Mouse (Mus musculus) thymus, postnatal 10 days (tissue): ENCODE measurements at regions not wholly inside any gene's neighbourhood (a gene's known extent, or its start where the extent isn't known, plus 50 kb on each side); places are given as distances from the start of the nearest gene placed in this dataset.

ENCODE experiments used
- DNase-seq, 2 experiments: peaks; one replicate each; pipeline ENCODE4 v3.0.0; 2021; ENCODE audit warnings: low spot score in 2 of 2

- DNase-seq: no peak
Observed at GRCm38 (mm10) chr15:61514324-61514723, 591.5 kb upstream of the A1bg start.

GRCm38 (mm10) chr15:61508806-61509205 is 586.0 kb upstream of the A1bg start:
- no peak for DNase-seq

- no peak for DNase-seq
Observed at GRCm38 (mm10) chr15:61506361-61506897, 583.6 kb upstream of the A1bg start.

- DNase-seq: no peak
Observed at GRCm38 (mm10) chr15:61503436-61503835, 580.6 kb upstream of the A1bg start.

- no peak for DNase-seq
Observed at GRCm38 (mm10) chr15:61489731-61490130, 566.9 kb upstream of the A1bg start.

- DNase-seq: no peak
Observed at GRCm38 (mm10) chr15:61481861-61482260, 559.0 kb upstream of the A1bg start.

GRCm38 (mm10) chr15:61473900-61474299 is 551.1 kb upstream of the A1bg start:
- no peak for DNase-seq

GRCm38 (mm10) chr15:61455042-61455441 is 532.2 kb upstream of the A1bg start:
- DNase-seq: no peak

- no peak for DNase-seq
Observed at GRCm38 (mm10) chr15:61454350-61454671, 531.5 kb upstream of the A1bg start.

GRCm38 (mm10) chr15:61453656-61454349 is 531.0 kb upstream of the A1bg start:
- no peak for DNase-seq

- DNase-seq: no peak
Observed at GRCm38 (mm10) chr15:61450217-61450616, 527.4 kb upstream of the A1bg start.

- no peak for DNase-seq
Observed at GRCm38 (mm10) chr15:61448482-61448881, 525.7 kb upstream of the A1bg start.

GRCm38 (mm10) chr15:61446053-61446840 is 523.4 kb upstream of the A1bg start:
- DNase-seq: no peak

- no peak for DNase-seq
Observed at GRCm38 (mm10) chr15:61441734-61442398, 519.1 kb upstream of the A1bg start.

GRCm38 (mm10) chr15:61441012-61441411 is 518.2 kb upstream of the A1bg start:
- no peak for DNase-seq

GRCm38 (mm10) chr15:61440284-61440683 is 517.5 kb upstream of the A1bg start:
- DNase-seq: no peak

GRCm38 (mm10) chr15:61439623-61440170 is 516.9 kb upstream of the A1bg start:
- peak in 1 of 2 experiments; percentile 9 for DNase-seq

GRCm38 (mm10) chr15:61428818-61429415 is 506.1 kb upstream of the A1bg start:
- peak; percentile 40 to 42 for DNase-seq

GRCm38 (mm10) chr15:61422989-61423388 is 500.2 kb upstream of the A1bg start:
- DNase-seq: no peak

GRCm38 (mm10) chr15:61417506-61417905 is 494.7 kb upstream of the A1bg start:
- DNase-seq: no peak

GRCm38 (mm10) chr15:61416841-61417240 is 494.0 kb upstream of the A1bg start:
- DNase-seq: no peak

- DNase-seq: peak; percentile 14 to 39
Observed at GRCm38 (mm10) chr15:61415626-61416025, 492.8 kb upstream of the A1bg start.
